Mouse (Mus musculus) megakaryocyte, embryonic 14.5 days (primary cell): ENCODE data around the gene Slc12a7.

Experiments
- FLI1 ChIP-seq: IDR thresholded peaks from 2 replicates; pipeline ENCODE4 v1.6.1; 2012; ENCODE audit warnings: low read length, inconsistent platforms, mixed read lengths
- GATA1 ChIP-seq: IDR thresholded peaks from 3 replicates; pipeline ENCODE4 v1.6.1; 2012; ENCODE audit warnings: mixed read lengths, low read length, inconsistent platforms, borderline replicate concordance

DNA sequence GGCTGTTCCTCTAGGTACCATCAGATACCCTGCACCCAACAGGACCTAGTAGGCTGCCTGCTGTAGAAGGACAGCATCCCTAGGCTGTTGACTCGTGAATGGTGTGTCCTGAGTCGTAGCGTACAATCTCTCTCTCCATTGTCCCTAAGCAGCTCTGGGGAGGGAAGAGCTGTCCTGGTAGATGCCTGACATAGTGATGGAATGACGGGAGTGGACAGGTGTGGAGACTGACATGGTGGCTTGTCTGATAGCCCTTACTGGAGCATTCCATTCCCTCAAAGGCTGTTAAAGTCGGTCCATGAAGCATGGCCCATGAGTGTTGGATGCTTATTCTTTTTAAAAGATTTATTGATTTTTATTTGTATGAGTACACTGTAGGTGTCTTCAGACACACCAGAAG is 72.0 kb downstream of the Slc12a7 start:
- TF ChIP-seq GATA1 (no peak), FLI1 (no peak)
